Mouse (Mus musculus) E14TG2a.4 (cell line): ENCODE measurements around the gene Ube2d2b.

Source experiments
- CTCF ChIP-seq: conservative IDR thresholded peaks from 2 replicates; pipeline ENCODE4 v1.5.1; 2014; ENCODE audit warnings: low read length
- NANOG ChIP-seq: IDR thresholded peaks from 2 replicates; pipeline ENCODE4 v1.6.1; 2014; ENCODE audit warnings: borderline replicate concordance, low read length, mixed read lengths

DNA sequence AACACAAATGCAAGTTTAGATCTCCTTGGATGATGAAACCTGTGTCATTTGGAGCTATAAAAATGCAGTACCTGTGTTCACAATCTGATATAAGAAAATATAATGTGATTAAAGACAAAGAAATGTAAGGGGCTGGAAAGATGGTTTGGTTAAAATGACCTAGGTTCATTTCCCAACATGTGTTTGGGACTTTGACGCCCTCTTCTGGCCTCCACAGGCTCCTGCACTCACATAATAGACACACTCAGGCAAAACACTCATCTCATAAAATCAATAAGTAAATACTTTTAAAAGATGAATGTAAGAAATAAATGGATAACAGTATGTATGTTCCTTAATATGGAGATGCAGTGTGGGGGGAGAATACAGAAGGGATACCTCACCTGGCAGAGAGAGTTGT, 47.2 kb downstream of the Ube2d2b start:
- TF ChIP-seq CTCF (peak; percentile 47), NANOG (no peak)
